Comparison of ENCODE assay signal across 33 mouse cellular contexts in genomic region chr9:80683030-80683692, GRCm38 (mm10).
DNase-seq lines count a peak whose midpoint lies in the region; ATAC-seq and TF ChIP-seq lines count a peak whose summit lies in the region.
"Had no signal": no experiment of that assay in that cellular context is flagged by ENCODE, and none has a peak within 500 bp of the region (broad histone marks: within the 10 kb centered on the region; RNA-seq: fewer than 3 reads in every experiment).

No protein-coding gene starts in this region.

- no peaks in the 10 kb centered on the region for H3K27me3 ChIP-seq in kidney, embryonic 15.5 days
- no peaks in the 10 kb centered on the region for H3K27me3 ChIP-seq in intestine, postnatal 0 days (replicated peaks; ENCODE audit: control insufficient read depth, insufficient read depth, low read length)
- H3K27me3 ChIP-seq in forebrain, embryonic 11.5 days (ENCODE audit: control insufficient read depth, insufficient read depth, low read length), result no peaks in the 10 kb centered on the region
- H3K27me3 ChIP-seq: embryonic facial prominence, embryonic 13.5 days; forebrain, embryonic 12.5 days; heart, embryonic 13.5 days; hindbrain, embryonic 15.5 days; limb, embryonic 15.5 days; liver, embryonic 15.5 days; midbrain, embryonic 15.5 days; neural tube, embryonic 15.5 days had no signal

- no peaks in the 10 kb centered on the region for H3K4me1 ChIP-seq in kidney, embryonic 15.5 days
- H3K4me1 ChIP-seq in intestine, postnatal 0 days (replicated peaks; ENCODE audit: control insufficient read depth, insufficient read depth, low read length), result peaks cover 5% of the 10 kb centered on the region; the same call in 1 of the 2 replicates
- no peaks in the 10 kb centered on the region for H3K4me1 ChIP-seq in forebrain, embryonic 11.5 days (replicated peaks; ENCODE audit: control insufficient read depth, insufficient read depth, low read length)
- H3K4me1 ChIP-seq: embryonic facial prominence, embryonic 13.5 days; forebrain, embryonic 12.5 days; hindbrain, embryonic 10.5 days; limb, embryonic 10.5 days; limb, embryonic 15.5 days; liver, embryonic 15.5 days; midbrain, embryonic 10.5 days; midbrain, embryonic 15.5 days; neural tube, embryonic 15.5 days had no signal

- no peaks in the 10 kb centered on the region for H3K36me3 ChIP-seq in kidney, embryonic 15.5 days
- H3K36me3 ChIP-seq in intestine, postnatal 0 days (ENCODE audit: control insufficient read depth, insufficient read depth), result no peaks in the 10 kb centered on the region
- no peaks in the 10 kb centered on the region for H3K36me3 ChIP-seq in forebrain, embryonic 11.5 days (ENCODE audit: control insufficient read depth, insufficient read depth, low read length)
- H3K36me3 ChIP-seq: embryonic facial prominence, embryonic 13.5 days; forebrain, embryonic 12.5 days; G1E; heart, embryonic 13.5 days; hindbrain, embryonic 10.5 days; hindbrain, embryonic 15.5 days; limb, embryonic 10.5 days; limb, embryonic 15.5 days; liver, embryonic 15.5 days; midbrain, embryonic 10.5 days; midbrain, embryonic 15.5 days; neural tube, embryonic 15.5 days had no signal

- no peak overlapping the region for H3K4me3 ChIP-seq in kidney, embryonic 15.5 days (replicated peaks)
- no peak overlapping the region for H3K4me3 ChIP-seq in intestine, postnatal 0 days (ENCODE audit: low read depth, low read length)
- no peak overlapping the region for H3K4me3 ChIP-seq in forebrain, embryonic 11.5 days (ENCODE audit: low read depth, low read length)
- H3K4me3 ChIP-seq: embryonic facial prominence, embryonic 13.5 days; erythroblast, embryonic 14.5 days; forebrain, embryonic 12.5 days; heart, embryonic 13.5 days; hindbrain, embryonic 10.5 days; hindbrain, embryonic 15.5 days; layer of hippocampus, adult 2 months; limb, embryonic 10.5 days; limb, embryonic 15.5 days; liver, embryonic 15.5 days; midbrain, embryonic 10.5 days; midbrain, embryonic 15.5 days; neural tube, embryonic 15.5 days had no signal

- H3K4me2 ChIP-seq in kidney, embryonic 15.5 days, result no peak overlapping the region
- H3K4me2 ChIP-seq in intestine, postnatal 0 days (replicated peaks; ENCODE audit: low read depth), result peak overlapping the region; percentile 37
- no peak overlapping the region for H3K4me2 ChIP-seq in forebrain, embryonic 11.5 days (ENCODE audit: low read depth, low read length, severe bottlenecking)
- H3K4me2 ChIP-seq: embryonic facial prominence, embryonic 13.5 days; forebrain, embryonic 12.5 days; heart, embryonic 13.5 days; hindbrain, embryonic 15.5 days; limb, embryonic 15.5 days; liver, embryonic 15.5 days; lung, embryonic 14.5 days; midbrain, embryonic 15.5 days; neural tube, embryonic 15.5 days had no signal

- WGBS in kidney, embryonic 15.5 days, result 60% methylated on average over 5 of the region's 5 CpGs
- 29% methylated on average over 5 of the region's 5 CpGs for WGBS in intestine, postnatal 0 days
- WGBS in forebrain, embryonic 11.5 days, result 81% methylated on average over 5 of the region's 5 CpGs

- no peak for ATAC-seq in kidney, embryonic 15.5 days (replicated peaks; ENCODE audit: low FRiP score)
- peak; percentile 95 for ATAC-seq in intestine, postnatal 0 days
- ATAC-seq in forebrain, embryonic 11.5 days (replicated peaks; ENCODE audit: low FRiP score), result no peak
- ATAC-seq: forebrain, postnatal 0 days; inflammation-experienced regulatory T-cells, adult 6 months; midbrain, embryonic 15.5 days had no signal

- no peak overlapping the region for H3K27ac ChIP-seq in kidney, embryonic 15.5 days
- peak overlapping the region; percentile 90 for H3K27ac ChIP-seq in intestine, postnatal 0 days (ENCODE audit: low read depth, low read length)
- H3K27ac ChIP-seq in forebrain, embryonic 11.5 days (ENCODE audit: low read depth, low read length), result no peak overlapping the region
- H3K27ac ChIP-seq: embryonic facial prominence, embryonic 13.5 days; forebrain, embryonic 12.5 days; heart, embryonic 13.5 days; hindbrain, embryonic 10.5 days; hindbrain, embryonic 15.5 days; layer of hippocampus, adult 2 months; limb, embryonic 10.5 days; limb, embryonic 15.5 days; liver, embryonic 15.5 days; midbrain, embryonic 10.5 days; midbrain, embryonic 15.5 days; neural tube, embryonic 15.5 days had no signal

- peak; percentile 3 for DNase-seq in kidney, adult 11 months
- peak; percentile 12 to 31 for DNase-seq in kidney, postnatal 36 days
- DNase-seq in kidney, postnatal 4 days, result no peak
- DNase-seq in yolk sac, embryonic 10.5 days (ENCODE audit: low spot score), result peak; percentile 46
- DNase-seq in forebrain, embryonic 11.5 days (ENCODE audit: low spot score), result no peak
- DNase-seq in right cerebral cortex, postnatal 36 days (ENCODE audit: low spot score in 2 of 2), result no peak
- DNase-seq: adrenal gland, adult 8-10 months; cerebellum, adult 11 months; cerebellum, adult 9-11 months; embryo, embryonic 11 days; forebrain, postnatal 0 days; gastrocnemius, postnatal 10 days; heart, postnatal 10 days; lung, embryonic 14.5 days; lung, postnatal 14 days; right cerebral cortex, postnatal 4 days had no signal

- TF ChIP-seq CTCF in intestine, postnatal 0 days (IDR thresholded peaks at IDR 0.05; ENCODE audit: low read depth), result no peak

- no peak overlapping the region for H3K9ac ChIP-seq in kidney, embryonic 15.5 days
- no peak overlapping the region for H3K9ac ChIP-seq in intestine, postnatal 0 days (ENCODE audit: low read depth, low read length)
- H3K9ac ChIP-seq in forebrain, embryonic 11.5 days (ENCODE audit: low read length), result no peak overlapping the region
- H3K9ac ChIP-seq: embryonic facial prominence, embryonic 13.5 days; forebrain, embryonic 12.5 days; forebrain, postnatal 0 days; heart, embryonic 13.5 days; hindbrain, embryonic 15.5 days; limb, embryonic 15.5 days; liver, embryonic 15.5 days; lung, embryonic 14.5 days; midbrain, embryonic 15.5 days; neural tube, embryonic 15.5 days had no signal

- H3K9me3 ChIP-seq in kidney, embryonic 15.5 days (replicated peaks), result no peaks in the 10 kb centered on the region
- no peaks in the 10 kb centered on the region for H3K9me3 ChIP-seq in intestine, postnatal 0 days (ENCODE audit: control insufficient read depth)
- no peaks in the 10 kb centered on the region for H3K9me3 ChIP-seq in forebrain, embryonic 11.5 days (ENCODE audit: control insufficient read depth, low read length)
- H3K9me3 ChIP-seq: embryonic facial prominence, embryonic 13.5 days; forebrain, embryonic 12.5 days; G1E; heart, embryonic 13.5 days; hindbrain, embryonic 10.5 days; hindbrain, embryonic 15.5 days; limb, embryonic 10.5 days; limb, embryonic 15.5 days; liver, embryonic 15.5 days; midbrain, embryonic 10.5 days; midbrain, embryonic 15.5 days; neural tube, embryonic 15.5 days had no signal

Comparison
In these comparisons a context has a peak if more than half of its experiments do, and no peak if none do; other contexts are left out.
1. DNase-seq: peak in kidney, adult 11 months (single experiment), kidney, postnatal 36 days (2 of 2) and yolk sac, embryonic 10.5 days (single experiment); none in kidney, postnatal 4 days (0 of 2), forebrain, embryonic 11.5 days (single experiment) and right cerebral cortex, postnatal 36 days (0 of 2).